28 mouse cellular contexts compared by ENCODE assay signal in genomic region chr1:86277055-86277454, GRCm38 (mm10). TPM values are rescaled to one million over a fixed set of nuclear protein-coding genes. Genes with fewer than 3 reads are reported as not detected.
DNase-seq lines count a peak whose midpoint lies in the region; ATAC-seq and TF ChIP-seq lines count a peak whose summit lies in the region.
"Had no signal": no experiment of that assay in that cellular context is flagged by ENCODE, and none has a peak within 500 bp of the region (broad histone marks: within the 10 kb centered on the region; RNA-seq: fewer than 3 reads in every experiment).

No protein-coding gene starts in this region.

- H3K27ac ChIP-seq in embryonic facial prominence, embryonic 13.5 days = no peak overlapping the region
- H3K27ac ChIP-seq in embryonic facial prominence, embryonic 10.5 days (replicated peaks) = no peak overlapping the region
- H3K27ac ChIP-seq: embryonic facial prominence, embryonic 12.5 days; heart, embryonic 15.5 days; hindbrain, embryonic 13.5 days; liver, embryonic 14.5 days; macrophage; midbrain, embryonic 13.5 days; neural tube, embryonic 15.5 days had no signal

- WGBS in embryonic facial prominence, embryonic 13.5 days = 77% methylated on average over 5 of the region's 5 CpGs
- WGBS in embryonic facial prominence, embryonic 10.5 days = 88% methylated on average over 5 of the region's 5 CpGs

- TF ChIP-seq POLR2A in myocyte (IDR thresholded peaks at IDR 0.05; ENCODE audit: insufficient read length, low read depth) = no peak

- DNase-seq in embryonic facial prominence, embryonic 10.5 days (ENCODE audit: low spot score) = no peak
- DNase-seq in ovary, postnatal 14 days (ENCODE audit: low spot score) = peak; percentile 18
- no peak for DNase-seq in ovary, postnatal 10 days (ENCODE audit: low spot score)
- no peak for DNase-seq in right cerebral cortex, postnatal 14 days
- no peak for DNase-seq in cerebellum, adult 9-10 months
- DNase-seq: adrenal gland, postnatal 10 days; cerebellum, adult 8-10 months; cerebellum, postnatal 36 days; heart, postnatal 36 days; kidney, postnatal 36 days; liver; lung, adult 2 months; lung, postnatal 10 days; right cerebral cortex, postnatal 25 days; thymus, postnatal 4 days had no signal

- no peak overlapping the region for H3K4me3 ChIP-seq in embryonic facial prominence, embryonic 13.5 days
- no peak overlapping the region for H3K4me3 ChIP-seq in embryonic facial prominence, embryonic 10.5 days
- H3K4me3 ChIP-seq in myocyte = no peak overlapping the region
- H3K4me3 ChIP-seq: embryonic facial prominence, embryonic 12.5 days; erythroblast, embryonic 14.5 days; heart, embryonic 15.5 days; hindbrain, embryonic 13.5 days; midbrain, embryonic 13.5 days; neural tube, embryonic 15.5 days had no signal

- peak overlapping the region; percentile 12; the same call in 1 of the 2 replicates for H3K9ac ChIP-seq in embryonic facial prominence, embryonic 13.5 days
- H3K9ac ChIP-seq: embryonic facial prominence, embryonic 12.5 days; heart, embryonic 15.5 days; hindbrain, embryonic 13.5 days; liver, embryonic 14.5 days; midbrain, embryonic 13.5 days; neural tube, embryonic 15.5 days had no signal

- H3ac ChIP-seq in myocyte (ENCODE audit: control insufficient read depth, insufficient read length) = no peak overlapping the region

- H3K79me2 ChIP-seq in myocyte (ENCODE audit: control insufficient read depth, insufficient read depth) = no peaks in the 10 kb centered on the region

- no peaks in the 10 kb centered on the region for H3K9me3 ChIP-seq in embryonic facial prominence, embryonic 13.5 days
- no peaks in the 10 kb centered on the region for H3K9me3 ChIP-seq in embryonic facial prominence, embryonic 10.5 days
- H3K9me3 ChIP-seq: embryonic facial prominence, embryonic 12.5 days; G1E; heart, embryonic 15.5 days; hindbrain, embryonic 13.5 days; midbrain, embryonic 13.5 days; neural tube, embryonic 15.5 days had no signal

- H3K4me1 ChIP-seq in embryonic facial prominence, embryonic 13.5 days = peaks cover 6% of the 10 kb centered on the region; the same call in 1 of the 2 replicates
- peaks cover 8% of the 10 kb centered on the region for H3K4me1 ChIP-seq in embryonic facial prominence, embryonic 10.5 days
- H3K4me1 ChIP-seq: embryonic facial prominence, embryonic 12.5 days; heart, embryonic 15.5 days; hindbrain, embryonic 13.5 days; midbrain, embryonic 13.5 days; neural tube, embryonic 15.5 days had no signal

- ATAC-seq in embryonic facial prominence, embryonic 13.5 days (ENCODE audit: insufficient number of reproducible peaks, insufficient read depth, low FRiP score, low TSS enrichment, low read depth) = no peak
- ATAC-seq: forebrain, embryonic 16.5 days; midbrain, embryonic 13.5 days had no signal

- no peaks in the 10 kb centered on the region for H3K27me3 ChIP-seq in embryonic facial prominence, embryonic 13.5 days
- H3K27me3 ChIP-seq in embryonic facial prominence, embryonic 10.5 days (replicated peaks; ENCODE audit: low read depth, poor library complexity, severe bottlenecking) = no peaks in the 10 kb centered on the region
- no peaks in the 10 kb centered on the region for H3K27me3 ChIP-seq in myocyte (ENCODE audit: control insufficient read depth, insufficient read depth, insufficient read length)
- H3K27me3 ChIP-seq: embryonic facial prominence, embryonic 12.5 days; heart, embryonic 15.5 days; hindbrain, embryonic 13.5 days; midbrain, embryonic 13.5 days; neural tube, embryonic 15.5 days had no signal

- no peaks in the 10 kb centered on the region for H3K36me3 ChIP-seq in embryonic facial prominence, embryonic 13.5 days
- H3K36me3 ChIP-seq in embryonic facial prominence, embryonic 10.5 days (replicated peaks) = no peaks in the 10 kb centered on the region
- H3K36me3 ChIP-seq in myocyte (ENCODE audit: control insufficient read depth, insufficient read depth) = no peaks in the 10 kb centered on the region
- H3K36me3 ChIP-seq: embryonic facial prominence, embryonic 12.5 days; G1E; heart, embryonic 15.5 days; hindbrain, embryonic 13.5 days; midbrain, embryonic 13.5 days; neural tube, embryonic 15.5 days had no signal

- no peak overlapping the region for H3K4me2 ChIP-seq in embryonic facial prominence, embryonic 13.5 days
- H3K4me2 ChIP-seq in myocyte (ENCODE audit: low read depth) = peak overlapping the region; percentile 40
- H3K4me2 ChIP-seq: embryonic facial prominence, embryonic 12.5 days; heart, embryonic 15.5 days; hindbrain, embryonic 13.5 days; midbrain, embryonic 13.5 days; neural tube, embryonic 15.5 days had no signal

TF ChIP-seq in myocyte, 11 proteins besides CTCF, POLR2A, EP300 and RAD21:
- no peak for TF ChIP-seq MYOD1 (IDR thresholded peaks at IDR 0.05; ENCODE audit: control insufficient read depth in 1 of 3, insufficient read length in 2 of 3, low read depth in 2 of 3)
- no peak for TF ChIP-seq MAX (IDR thresholded peaks at IDR 0.05; ENCODE audit: low read depth)
- no peak for TF ChIP-seq POLR2AphosphoS2 (IDR thresholded peaks at IDR 0.05; ENCODE audit: insufficient read length, low read depth)
- no peak for TF ChIP-seq E2F4 (IDR thresholded peaks at IDR 0.05; ENCODE audit: insufficient read depth)
- no peak for TF ChIP-seq USF1 (IDR thresholded peaks at IDR 0.05; ENCODE audit: low read depth)

RNA-seq across cellular contexts. Expression of gene B3gnt7, which starts 25.6 kb away (rescaled TPM):
- 6.0 and 6.7 TPM in 2 replicates for polyA plus RNA-seq in embryonic facial prominence, embryonic 13.5 days (2015; fragmentation: Nextera tagmentation; extraction: Ambion mirVana)
- polyA plus RNA-seq in embryonic facial prominence, embryonic 10.5 days (2016; fragmentation: Nextera tagmentation; extraction: Ambion mirVana) = 4.9 and 6.2 TPM in 2 replicates
- not detected for polyA plus RNA-seq in myocyte (2012; fragmentation: generic; extraction: Trizol)
- polyA plus RNA-seq: C2C12, G1E had no signal
